Mouse (Mus musculus): ENCODE data around the gene Vash1.

GRCm38 (mm10) chr12:86681626-86682025 is 3.1 kb downstream of the Vash1 start:
- TF ChIP-seq CTCF (IDR thresholded peaks at IDR 0.05; ENCODE audit: insufficient read depth, low read depth, low read length) (no peak), POLR2A (IDR thresholded peaks at IDR 0.05; ENCODE audit: insufficient read depth, low read depth, low read length) (no peak)

All from olfactory bulb, adult 2 months (tissue).